Mouse (Mus musculus) bone marrow macrophage, adult 2 months (primary cell): ENCODE results near the gene Sec22a.

Source experiments
- CTCF ChIP-seq: IDR thresholded peaks from 2 replicates; pipeline ENCODE4 v1.5.1; 2012; ENCODE audit warnings: low read depth, mild to moderate bottlenecking, low read length, moderate library complexity
- POLR2A ChIP-seq: IDR thresholded peaks from 2 replicates; pipeline ENCODE4 v1.6.1; 2012; ENCODE audit warnings: mild to moderate bottlenecking, low read depth, low read length, borderline replicate concordance

GRCm38 (mm10) chr16:35406166-35406565 lies 42.4 kb upstream of the Sec22a start:
- TF ChIP-seq CTCF: no peak
- TF ChIP-seq POLR2A: no peak
